Mouse (Mus musculus) bone marrow macrophage, adult 2 months (primary cell): ENCODE results near the gene Rassf7.

ENCODE experiments used
- CTCF ChIP-seq: IDR thresholded peaks from 2 replicates; pipeline ENCODE4 v1.5.1; 2012; ENCODE audit warnings: low read depth, mild to moderate bottlenecking, low read length, moderate library complexity
- POLR2A ChIP-seq: IDR thresholded peaks from 2 replicates; pipeline ENCODE4 v1.6.1; 2012; ENCODE audit warnings: mild to moderate bottlenecking, low read depth, low read length, borderline replicate concordance

DNA sequence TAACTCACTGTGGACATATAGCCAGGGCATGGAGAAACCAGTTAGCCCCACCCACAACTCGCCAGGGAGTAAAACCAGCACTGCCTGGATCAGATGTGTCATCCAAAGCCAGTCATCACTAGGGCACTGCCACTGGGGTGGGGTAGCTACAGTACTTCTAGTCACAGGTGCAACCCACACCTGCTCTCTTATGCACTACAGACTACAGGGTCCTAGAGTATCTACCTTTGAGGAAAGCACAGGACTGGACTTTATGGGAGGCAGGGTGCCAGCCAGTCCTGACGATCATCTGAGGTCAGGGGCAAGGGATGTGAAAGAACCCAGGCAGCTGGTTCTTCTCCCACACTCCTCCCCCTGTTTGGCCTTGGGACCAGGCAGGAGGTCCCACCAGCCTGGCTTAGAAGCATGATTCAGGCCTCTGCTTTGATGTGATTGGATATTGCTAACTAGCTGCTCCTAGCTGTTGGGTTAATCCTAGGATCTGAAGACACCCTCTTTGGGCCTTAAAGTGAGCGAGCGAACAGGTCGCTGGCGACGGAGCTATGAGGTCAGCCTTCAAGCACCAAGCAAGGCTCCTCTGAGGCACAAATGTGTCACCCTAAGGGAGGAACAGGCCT lies 47.7 kb upstream of the Rassf7 start:
- TF ChIP-seq POLR2A (no peak), CTCF (no peak)
